Mouse (Mus musculus) spleen, adult 12 weeks (tissue): ENCODE data around the gene Acad10.

Experiments used
- DNase-seq: peaks from one replicate; pipeline ENCODE4 v3.0.0; 2022; ENCODE audit warnings: low spot score

The Acad10 gene

GRCm38 (mm10) chr5:121596226-121596625 is 64.1 kb downstream of the Acad10 start:
- no peak for DNase-seq

- no peak for DNase-seq
These were observed 64.6 kb downstream of the Acad10 start for GRCm38 (mm10) chr5:121595758-121596157.

GRCm38 (mm10) chr5:121594714-121595313 is 65.5 kb downstream of the Acad10 start:
- DNase-seq = no peak

GRCm38 (mm10) chr5:121593451-121594401 is 66.6 kb downstream of the Acad10 start, which contains the start of gene Aldh2:
Gene Aldh2, minus strand, starts transcription at chr5:121593824.
- DNase-seq = peak; percentile 68

GRCm38 (mm10) chr5:121592816-121593407 is 67.4 kb downstream of the Acad10 start:
- DNase-seq = no peak

- DNase-seq = no peak
These were observed 68.1 kb downstream of the Acad10 start for GRCm38 (mm10) chr5:121592064-121592815.

- no peak for DNase-seq
These were observed 68.8 kb downstream of the Acad10 start for GRCm38 (mm10) chr5:121591417-121592063.

GRCm38 (mm10) chr5:121589928-121590327 is 70.4 kb downstream of the Acad10 start:
- no peak for DNase-seq

GRCm38 (mm10) chr5:121586400-121587039 is 73.8 kb downstream of the Acad10 start:
- DNase-seq = peak; percentile 22

GRCm38 (mm10) chr5:121585699-121586098 is 74.6 kb downstream of the Acad10 start:
- DNase-seq = no peak

- no peak for DNase-seq
These were observed 75.3 kb downstream of the Acad10 start for GRCm38 (mm10) chr5:121585005-121585404.

GRCm38 (mm10) chr5:121583765-121584501 is 76.4 kb downstream of the Acad10 start:
- DNase-seq = peak; percentile 29

- no peak for DNase-seq
These were observed 78.4 kb downstream of the Acad10 start for GRCm38 (mm10) chr5:121581945-121582344.

GRCm38 (mm10) chr5:121576927-121577488 is 83.3 kb downstream of the Acad10 start:
- DNase-seq = no peak

- DNase-seq = no peak
These were observed 84.4 kb downstream of the Acad10 start for GRCm38 (mm10) chr5:121575867-121576266.

- DNase-seq = no peak
These were observed 86.2 kb downstream of the Acad10 start for GRCm38 (mm10) chr5:121574145-121574544.
